Mouse (Mus musculus): ENCODE data around the gene Mylk.

DNA sequence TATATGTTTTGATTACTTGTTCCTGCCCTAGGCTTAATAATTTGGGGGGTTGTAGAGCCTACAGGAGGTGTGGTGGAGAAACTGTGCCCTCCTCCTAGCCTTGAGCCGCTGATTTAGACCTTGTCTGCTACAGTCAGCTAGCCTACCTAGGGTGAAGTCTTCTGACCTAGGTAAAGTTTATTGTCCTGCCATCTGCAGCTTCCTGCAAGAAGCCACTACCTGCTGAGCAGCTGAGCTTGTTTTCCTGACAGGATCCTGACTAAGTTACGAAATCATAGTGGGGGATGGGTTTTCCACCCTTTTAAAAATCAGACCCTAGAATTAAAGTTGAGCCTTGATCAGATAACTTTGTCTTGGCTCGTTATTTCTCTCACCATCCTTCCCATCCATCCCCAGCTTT is 271.5 kb downstream of the Mylk start:
- no peak for TF ChIP-seq FLI1 (IDR thresholded peaks at IDR 0.05; ENCODE audit: low read length)
- no peak for TF ChIP-seq GATA1 (IDR thresholded peaks at IDR 0.05; ENCODE audit: borderline replicate concordance, low read length)

All from megakaryocyte, embryonic 14.5 days (primary cell).